In the genomic region with DNA sequence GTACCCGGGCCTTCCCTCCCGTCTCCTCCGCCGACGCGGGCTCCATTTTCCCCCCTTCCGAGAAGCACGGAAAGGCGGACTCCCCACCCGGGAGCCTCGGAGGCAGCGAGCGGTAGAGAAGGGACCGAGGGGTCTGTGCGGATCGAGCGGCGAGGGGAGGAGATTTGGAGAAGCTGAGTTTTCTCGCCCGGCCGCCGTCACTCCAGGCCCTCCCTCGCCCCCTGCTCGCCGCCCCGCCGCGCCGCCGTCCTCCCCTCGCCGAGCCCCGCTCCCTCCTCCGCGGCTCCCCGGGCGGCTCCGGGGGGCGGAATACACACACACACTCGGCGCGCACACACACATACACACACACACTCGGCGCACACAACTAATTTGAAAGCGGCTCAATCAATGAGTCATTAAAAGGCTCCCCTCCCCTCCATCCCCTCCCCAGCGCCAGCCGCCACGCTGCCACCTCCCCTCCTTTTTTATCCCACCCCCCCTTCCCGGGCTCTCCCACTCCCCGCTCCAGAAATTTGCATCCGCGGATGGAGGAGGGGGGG, we compare ENCODE assay signal across 7 mouse cellular contexts. TPM values are rescaled to one million over a fixed set of nuclear protein-coding genes. Genes with fewer than 3 reads are reported as not detected.
DNase-seq lines count a peak whose midpoint lies in the region; ATAC-seq and TF ChIP-seq lines count a peak whose summit lies in the region.

No protein-coding gene starts in this region.

- no peaks in the 10 kb centered on the region for H3K27me3 ChIP-seq in hindbrain, postnatal 0 days (ENCODE audit: insufficient read depth, low read length)

- H3K36me3 ChIP-seq in hindbrain, postnatal 0 days (ENCODE audit: insufficient read depth, low read length) = no peaks in the 10 kb centered on the region

- peak overlapping the region; percentile 92 for H3K4me3 ChIP-seq in gastrocnemius, adult 2 months
- peak overlapping the region; percentile 86 for H3K4me3 ChIP-seq in hindbrain, postnatal 0 days (ENCODE audit: low read length)

- intact Hi-C loops in gastrocnemius, adult 2 months (cut with DNase I) = loop anchor here (5.0 kb wide), 1 partner anchor 75 kb away; the partner anchor contains the start of gene Rpl7l1
- intact Hi-C loops in left cerebral cortex, postnatal 10 days (cut with DNase I) = loop anchor here (2.0 kb wide), 1 partner anchor 31 kb away; no protein-coding TSS in a partner anchor

- H3K9ac ChIP-seq in hindbrain, postnatal 0 days (replicated peaks; ENCODE audit: low read length) = peak overlapping the region; percentile 100

- H3K9me3 ChIP-seq in hindbrain, postnatal 0 days (ENCODE audit: low read length) = no peaks in the 10 kb centered on the region

- H3K4me1 ChIP-seq in hindbrain, postnatal 0 days (ENCODE audit: insufficient read depth, low read length) = peaks cover 13% of the 10 kb centered on the region

- peak; percentile 80 for DNase-seq in adipocyte (ENCODE audit: low spot score)
- DNase-seq in gastrocnemius, adult 2 months = peak; percentile 92
- peak; percentile 90 for DNase-seq in hindbrain, postnatal 0 days (ENCODE audit: low spot score)
- peak; percentile 80 to 94 for DNase-seq in left cerebral cortex, postnatal 10 days (ENCODE audit: extremely low spot score in 1 of 2, low spot score in 2 of 2)
- peak; percentile 85 for DNase-seq in right cerebral cortex, postnatal 25 days

- under 1% methylated on average over 43 of the region's 52 CpGs for whole genome bisulfite sequencing in hindbrain, postnatal 0 days

- peak overlapping the region; percentile 57 for H3K4me2 ChIP-seq in hindbrain, postnatal 0 days (ENCODE audit: low read depth, low read length)

- H3K27ac ChIP-seq in gastrocnemius, adult 2 months = peak overlapping the region; percentile 100
- peak overlapping the region; percentile 100 for H3K27ac ChIP-seq in hindbrain, postnatal 0 days

- peak; percentile 45 for ATAC-seq in common myeloid progenitor, adult 5-6 weeks (replicated peaks; ENCODE audit: low read depth, poor library complexity, severe bottlenecking)
- ATAC-seq in hindbrain, postnatal 0 days = peak; percentile 86
- peak; percentile 58 for ATAC-seq in megakaryocyte progenitor cell, adult 5-6 weeks (replicated peaks; ENCODE audit: poor library complexity)

- TF ChIP-seq CTCF in gastrocnemius, adult 2 months (IDR thresholded peaks at IDR 0.05) = no peak; the same call in 1 of the 2 replicates
- TF ChIP-seq CTCF in hindbrain, postnatal 0 days (IDR thresholded peaks at IDR 0.05; ENCODE audit: low read depth) = no peak

RNA-seq across cellular contexts. Expression of gene Bicral, which starts 0.8 kb away (rescaled TPM):
- 43.2 and 55.4 TPM in 2 replicates for total RNA-seq in common myeloid progenitor, adult 5-6 weeks (2017)
- 10 to 100 TPM; 11.9 to 13.4 TPM for total RNA-seq in gastrocnemius, adult 2 months (2021)
- total RNA-seq in hindbrain, postnatal 0 days (2014; rRNA removed) = 22.9 and 23.1 TPM in 2 replicates
- polyA plus RNA-seq in hindbrain, postnatal 0 days (2015; fragmentation: Nextera tagmentation; extraction: Ambion mirVana) = 5.1 and 5.2 TPM in 2 replicates
- 10 to 100 TPM; 36.5 to 36.6 TPM for total RNA-seq in left cerebral cortex, postnatal 10 days (2021)
- 20.9 and 26.1 TPM in 2 replicates for total RNA-seq in megakaryocyte progenitor cell, adult 5-6 weeks (2015)
- 16.2 and 20.3 TPM in 2 replicates for total RNA-seq in megakaryocyte progenitor cell, adult 5-6 weeks (2017)

RNA-seq across cellular contexts. Expression of gene Tbcc, which starts 33.1 kb away (rescaled TPM):
- total RNA-seq in common myeloid progenitor, adult 5-6 weeks (2017) = 12.3 and 16.9 TPM in 2 replicates
- total RNA-seq in gastrocnemius, adult 2 months (2021) = 1 to 10 TPM; 6.0 to 8.2 TPM
- 41.8 and 61.5 TPM in 2 replicates for total RNA-seq in hindbrain, postnatal 0 days (2014; rRNA removed)
- 50.7 and 54.5 TPM in 2 replicates for polyA plus RNA-seq in hindbrain, postnatal 0 days (2015; fragmentation: Nextera tagmentation; extraction: Ambion mirVana)
- total RNA-seq in left cerebral cortex, postnatal 10 days (2021) = 10 to 100 TPM; 29.9 to 37.5 TPM
- total RNA-seq in megakaryocyte progenitor cell, adult 5-6 weeks (2015) = 11.3 and 12.5 TPM in 2 replicates
- total RNA-seq in megakaryocyte progenitor cell, adult 5-6 weeks (2017) = 12.5 and 12.8 TPM in 2 replicates

RNA-seq across cellular contexts. Expression of gene Prph2, which starts 52.8 kb away (rescaled TPM):
- total RNA-seq in common myeloid progenitor, adult 5-6 weeks (2017) = not detected in 2 replicates
- not detected for total RNA-seq in gastrocnemius, adult 2 months (2021)
- not detected in 2 replicates for total RNA-seq in hindbrain, postnatal 0 days (2014; rRNA removed)
- 0.05 TPM in 1 of 2 replicates, not detected in the other for polyA plus RNA-seq in hindbrain, postnatal 0 days (2015; fragmentation: Nextera tagmentation; extraction: Ambion mirVana)
- total RNA-seq in left cerebral cortex, postnatal 10 days (2021) = not detected
- total RNA-seq in megakaryocyte progenitor cell, adult 5-6 weeks (2015) = not detected in 2 replicates
- not detected in 2 replicates for total RNA-seq in megakaryocyte progenitor cell, adult 5-6 weeks (2017)

Comparison
In these comparisons a context has a peak if more than half of its experiments do, and no peak if none do; other contexts are left out.
1. Peak in every context shown above with its lines: DNase-seq, ATAC-seq, H3K4me3 ChIP-seq and H3K27ac ChIP-seq.